Mouse (Mus musculus) frontal cortex, adult 2 months (tissue): ENCODE data around the gene Lims1. TPM values are rescaled to one million over a fixed set of nuclear protein-coding genes. Genes with fewer than 3 reads are reported as not detected.

Experiments used
- DNase-seq, 2 experiments: peaks; one replicate each; pipeline ENCODE4 v3.0.0; 2022; ENCODE audit warnings: low spot score in 1 of 2; ENCODE audit errors: extremely low spot score in 1 of 2
- polyA plus RNA-seq: library from polyadenylated mRNA; depleted of rRNA; stranded (reverse); fragments of >200 nt; gene quantifications from 2 replicates; pipeline ENCODE4 v1.2.3, GENCODE M21; 2012

Lims1 gene
- polyA plus RNA-seq, 1 experiment: 20.3 TPM

- DNase-seq: no peak
Measured at GRCm38 (mm10) chr10:58381904-58382303, 58.6 kb downstream of the Lims1 start.

DNA sequence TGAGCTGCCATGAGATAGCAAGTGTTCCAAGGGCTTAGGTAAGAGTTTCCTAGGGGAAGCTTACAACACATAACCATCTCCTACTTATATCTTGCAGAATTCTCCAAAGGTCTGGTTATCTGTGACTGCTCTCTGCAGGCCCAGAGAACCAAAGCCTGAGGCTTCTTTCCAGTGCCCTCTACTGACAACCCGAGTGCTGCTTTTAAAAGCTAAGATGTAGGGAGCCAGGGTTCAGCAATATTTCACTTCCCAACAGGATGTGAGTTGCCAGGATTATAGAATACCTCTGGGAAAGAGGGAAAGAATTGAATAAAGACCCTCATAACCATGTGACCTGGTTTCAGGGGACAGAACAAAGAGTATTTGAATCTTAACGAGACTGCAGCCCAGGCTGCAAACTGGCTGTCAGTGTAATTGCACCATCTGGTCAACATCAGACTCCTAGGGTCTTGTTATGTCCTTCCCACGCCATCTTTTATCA, 59.4 kb downstream of the Lims1 start:
- no peak for DNase-seq

GRCm38 (mm10) chr10:58383282-58383681, 60.0 kb downstream of the Lims1 start:
- DNase-seq: peak; percentile 87 to 91

- no peak for DNase-seq
Measured at GRCm38 (mm10) chr10:58383761-58384160, 60.5 kb downstream of the Lims1 start.

DNA sequence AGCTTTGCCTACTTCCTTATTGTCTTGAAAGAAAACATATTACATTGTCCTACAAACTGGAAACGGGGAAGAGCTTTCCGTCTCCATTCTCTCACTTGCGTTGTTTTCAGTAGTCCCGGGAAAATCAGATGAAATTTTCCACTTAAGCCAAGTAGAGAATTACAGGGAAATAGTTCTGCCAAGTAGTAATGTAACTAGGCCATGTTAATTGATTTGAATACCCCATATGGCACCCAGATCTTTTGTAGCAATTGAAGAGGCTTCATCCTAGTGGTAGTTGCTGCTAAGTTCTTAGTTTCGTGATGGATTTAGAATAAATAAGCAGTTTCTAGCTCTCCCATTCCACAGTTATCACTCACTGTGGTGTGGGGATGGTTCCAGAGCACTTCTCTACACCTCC, 62.4 kb downstream of the Lims1 start:
- no peak for DNase-seq

DNA sequence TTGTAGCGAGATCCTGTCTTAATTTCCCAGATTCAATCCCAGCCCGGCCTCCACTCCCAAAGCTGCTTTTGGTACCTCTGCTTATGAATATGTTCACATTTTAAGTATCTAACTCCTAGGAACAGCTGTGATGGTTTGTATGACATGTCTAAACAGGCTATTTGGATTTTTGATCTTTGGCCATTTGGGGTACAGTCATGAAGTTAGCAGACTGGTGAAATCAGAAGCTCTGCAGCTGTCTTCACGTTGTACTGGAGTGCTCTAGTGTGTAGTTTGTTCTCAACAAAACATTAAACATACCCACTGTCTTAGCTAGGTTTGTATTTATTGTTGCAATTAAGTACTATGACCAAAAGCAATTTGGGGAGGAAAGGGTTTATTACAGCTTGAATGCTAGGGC, 63.7 kb downstream of the Lims1 start:
- no peak for DNase-seq

DNA sequence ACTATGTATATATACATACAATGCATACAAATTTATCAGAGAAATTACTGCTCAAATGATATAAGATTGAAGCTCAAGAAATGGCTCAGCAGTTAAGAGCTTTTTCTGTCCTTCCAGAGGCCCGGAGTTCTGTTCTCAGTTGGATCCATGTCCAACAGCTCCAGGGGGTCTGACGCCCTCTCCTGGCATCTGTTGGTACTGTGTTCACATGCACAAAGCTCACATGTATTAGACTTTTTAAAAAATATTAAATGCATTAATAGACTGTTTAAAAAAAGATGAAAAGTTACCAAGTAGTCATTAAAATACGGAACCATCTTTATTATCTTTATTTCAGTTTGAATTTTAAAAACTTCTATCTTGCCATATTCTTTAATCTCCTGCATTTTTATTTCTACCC, 65.4 kb downstream of the Lims1 start:
- DNase-seq: no peak

DNA sequence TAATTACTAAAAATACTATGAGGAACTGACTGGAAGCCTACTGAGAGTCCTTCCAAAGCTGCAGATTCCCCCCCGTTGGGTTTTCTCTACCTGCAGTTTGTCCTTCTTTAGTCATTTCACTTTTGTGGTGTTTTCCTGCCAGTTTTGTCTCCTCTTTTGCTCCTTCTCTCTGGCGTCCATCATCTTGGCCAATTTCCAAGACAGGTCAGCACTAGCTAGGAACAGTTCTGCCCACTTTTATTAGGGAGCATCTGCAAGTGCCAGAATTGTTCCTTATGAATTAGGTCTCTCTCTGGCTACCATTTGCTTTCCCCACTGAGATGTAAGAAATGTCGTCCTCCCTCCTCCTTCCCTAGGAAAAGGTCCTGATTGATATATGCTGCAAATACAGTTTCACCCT, 65.9 kb downstream of the Lims1 start:
- DNase-seq: no peak

DNA sequence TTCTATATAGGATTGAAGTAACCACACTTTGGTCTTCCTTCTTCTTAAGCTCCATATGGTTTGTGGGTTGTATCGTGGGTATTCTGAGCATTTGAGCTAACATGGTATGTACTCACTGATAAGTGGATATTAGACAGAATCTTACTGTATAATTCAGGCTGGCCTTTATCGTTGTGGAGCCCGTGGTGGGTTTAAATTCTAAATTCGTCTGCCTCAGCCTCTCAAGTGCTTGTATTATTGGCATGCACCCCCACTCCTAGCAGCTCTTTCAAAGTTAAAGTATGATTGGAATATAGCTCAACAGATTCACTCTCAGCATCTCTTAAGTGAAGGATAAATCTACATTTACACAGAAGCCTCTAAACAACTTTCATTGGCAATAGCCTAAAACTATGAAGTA, 69.2 kb downstream of the Lims1 start:
- peak; percentile 54 to 70 for DNase-seq

DNA sequence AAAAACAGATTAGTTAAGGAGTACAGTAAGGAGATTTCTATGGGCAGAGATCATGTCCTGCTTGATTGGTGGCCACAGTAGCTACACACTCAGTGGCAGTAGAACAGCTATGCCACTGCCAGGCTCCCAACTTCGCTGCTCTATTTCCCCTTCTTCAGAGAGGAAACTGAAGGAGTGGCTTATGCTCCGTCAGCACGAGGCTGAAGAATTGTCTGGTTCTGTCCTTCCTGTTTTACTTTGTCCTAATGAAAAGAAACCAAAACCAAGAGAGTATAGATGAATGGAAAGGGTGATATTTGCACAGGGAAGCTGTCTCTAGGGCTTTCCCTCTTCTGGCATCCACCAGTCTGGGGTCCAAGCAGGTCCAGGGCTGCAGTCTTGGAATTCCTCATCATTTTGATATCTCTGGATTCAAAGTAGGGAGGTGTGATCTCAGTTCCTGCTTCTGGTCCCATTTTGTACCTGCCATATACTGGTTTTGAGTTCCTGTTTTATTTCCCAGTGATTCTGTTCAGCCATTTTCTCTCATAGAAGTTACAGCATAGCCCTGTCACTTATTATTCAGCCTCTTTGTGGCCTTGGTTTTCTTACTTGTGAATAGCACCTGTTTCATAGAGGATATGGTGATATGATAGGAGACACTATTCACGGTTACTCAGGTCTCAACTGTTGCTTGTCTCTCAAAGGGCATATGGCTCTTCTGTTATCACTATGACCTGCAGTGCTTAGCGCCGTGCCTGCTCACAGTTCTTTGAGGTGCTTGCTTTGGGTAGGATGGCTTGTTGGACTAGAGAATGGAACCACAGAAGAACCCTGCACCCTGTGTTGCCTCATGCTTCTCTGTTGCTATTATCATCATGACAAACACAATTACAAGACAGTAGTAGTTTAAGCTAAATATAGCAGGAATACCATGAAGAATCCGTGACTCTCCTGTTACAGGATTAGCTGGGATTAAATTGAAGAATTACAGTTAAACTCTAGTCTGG, 70.1 kb downstream of the Lims1 start:
- no peak for DNase-seq

- no peak for DNase-seq
Measured at GRCm38 (mm10) chr10:58394170-58394569, 70.9 kb downstream of the Lims1 start.

DNA sequence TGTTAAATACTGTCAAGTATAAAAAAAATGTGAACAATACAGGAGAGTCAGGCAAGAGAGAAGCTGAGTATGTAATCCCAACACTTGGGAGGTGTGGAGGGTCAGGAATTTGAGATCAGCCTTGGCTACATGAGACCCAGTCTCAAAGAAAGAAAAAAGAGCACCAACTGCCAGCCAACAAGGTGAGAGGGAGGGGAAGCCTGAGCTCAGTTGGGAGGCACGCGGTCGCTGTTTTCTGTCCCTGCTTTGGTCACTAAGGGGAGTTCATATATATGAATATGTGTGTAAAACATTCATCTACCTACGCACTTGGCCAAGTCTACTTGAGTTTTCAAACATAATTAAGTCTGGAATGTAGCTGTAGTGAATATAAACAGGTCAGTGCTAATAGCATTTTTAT, 72.0 kb downstream of the Lims1 start:
- DNase-seq: no peak

GRCm38 (mm10) chr10:58395723-58396122, 72.5 kb downstream of the Lims1 start:
- no peak for DNase-seq

GRCm38 (mm10) chr10:58396600-58396999, 73.3 kb downstream of the Lims1 start:
- no peak for DNase-seq

GRCm38 (mm10) chr10:58398941-58399340, 75.7 kb downstream of the Lims1 start:
- no peak for DNase-seq

- DNase-seq: peak; percentile 38 to 68
Measured at GRCm38 (mm10) chr10:58401838-58402237, 78.6 kb downstream of the Lims1 start.

DNA sequence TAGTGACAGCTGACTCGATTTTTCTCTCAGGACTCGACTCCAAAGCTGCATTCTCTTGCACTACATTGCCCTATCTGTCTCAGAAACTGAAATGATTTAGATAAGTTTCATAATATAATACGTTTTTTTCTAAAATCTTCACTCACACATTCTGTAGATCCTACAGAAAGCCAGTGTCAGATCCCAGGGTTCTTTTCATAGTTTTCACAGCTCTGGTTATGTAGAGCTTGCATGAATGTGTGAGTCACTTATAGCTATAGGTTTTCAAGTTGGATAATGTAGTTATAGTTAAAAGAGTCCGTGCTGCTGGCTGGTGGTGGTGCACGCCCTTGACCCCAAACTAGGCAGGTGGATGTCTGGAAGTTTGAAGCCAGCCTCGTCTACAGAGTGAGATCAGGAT, 81.4 kb downstream of the Lims1 start:
- no peak for DNase-seq

GRCm38 (mm10) chr10:58405285-58405948, 82.2 kb downstream of the Lims1 start:
- no peak for DNase-seq

DNA sequence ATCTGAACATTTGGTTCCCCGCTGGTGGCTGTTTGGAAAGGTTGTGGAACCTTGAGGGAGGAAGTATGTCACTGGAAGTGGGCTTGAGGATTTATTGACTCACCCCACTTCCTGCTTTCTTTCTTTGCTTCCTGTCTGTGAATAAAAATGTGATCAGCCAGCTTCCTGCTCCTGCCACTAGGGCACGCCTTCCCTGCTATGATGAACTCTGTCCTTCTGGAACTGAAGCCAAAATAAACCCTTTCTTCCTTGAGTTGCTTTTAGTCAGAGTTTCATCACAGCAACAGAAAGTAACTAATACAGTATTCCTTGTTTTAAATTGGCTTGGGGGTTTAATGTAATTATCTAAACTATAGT, 82.7 kb downstream of the Lims1 start:
- DNase-seq: no peak

DNA sequence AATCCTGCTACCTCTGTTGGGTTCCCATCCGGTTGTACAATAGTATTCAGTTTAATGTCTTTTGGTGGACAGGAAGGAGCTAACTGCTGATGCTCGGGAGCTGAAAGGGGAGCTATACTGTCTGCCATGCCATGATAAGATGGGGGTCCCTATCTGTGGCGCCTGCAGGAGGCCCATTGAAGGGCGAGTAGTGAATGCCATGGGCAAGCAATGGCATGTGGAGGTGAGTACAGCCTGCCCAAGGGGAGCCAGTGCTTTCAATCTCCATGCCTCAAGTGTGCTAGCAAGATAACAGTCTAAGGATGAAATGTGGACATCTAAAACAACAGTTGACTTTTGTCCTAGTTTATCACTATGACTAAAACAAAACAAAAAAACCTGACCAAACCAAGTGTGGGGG, 89.1 kb downstream of the Lims1 start:
- DNase-seq: no peak

DNA sequence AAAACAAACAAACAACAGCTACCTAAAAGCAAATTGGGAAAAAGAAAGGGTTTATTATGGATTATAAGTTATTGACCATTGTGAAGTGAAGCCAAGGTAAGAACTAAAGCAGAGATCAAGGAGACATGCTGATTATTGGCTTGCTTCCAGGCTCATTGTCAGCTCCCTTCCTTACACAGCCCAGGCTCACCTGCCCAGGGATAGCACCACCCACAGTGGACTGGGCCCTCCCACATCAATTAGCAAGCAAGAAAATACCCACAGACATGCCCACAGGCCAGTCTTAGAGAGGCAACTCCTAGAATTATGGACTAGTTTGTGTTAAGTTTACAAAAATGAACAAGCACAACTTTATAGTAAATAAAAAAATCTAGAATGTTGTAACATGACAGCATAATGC, 89.6 kb downstream of the Lims1 start:
- no peak for DNase-seq

DNA sequence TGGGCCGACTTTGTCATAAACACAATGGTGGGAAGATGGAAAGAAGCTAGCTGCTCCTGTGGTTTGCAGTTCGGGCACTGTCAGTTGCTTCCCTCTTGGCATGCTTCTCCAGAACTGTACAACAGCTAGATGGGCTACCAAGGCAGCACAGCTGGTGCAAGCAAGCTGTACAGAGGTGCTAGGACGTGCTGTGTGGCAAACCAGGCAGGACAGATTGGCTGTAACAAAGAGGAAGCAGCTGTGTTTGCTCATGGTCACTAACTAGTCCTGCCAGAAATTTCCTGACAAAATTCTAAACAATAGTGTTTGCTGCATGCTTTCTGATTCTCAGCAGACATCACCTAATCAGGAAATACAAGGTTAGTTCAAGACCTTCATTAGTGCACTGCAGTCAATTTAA, 93.4 kb downstream of the Lims1 start:
- DNase-seq: no peak
